Mouse (Mus musculus) cerebellum, postnatal 25 days (tissue): Measurements from ENCODE around the gene Calm1.
"Not testable (repeated sequence)": the region's sequence is repeated elsewhere in the genome, so short reads cannot be mapped to it uniquely, and the experiment has no call there.

Experiments
- DNase-seq, 2 experiments: peaks; one replicate each; pipeline ENCODE4 v3.0.0; 2021; ENCODE audit warnings: mixed read lengths in 2 of 2

Calm1 gene

DNA sequence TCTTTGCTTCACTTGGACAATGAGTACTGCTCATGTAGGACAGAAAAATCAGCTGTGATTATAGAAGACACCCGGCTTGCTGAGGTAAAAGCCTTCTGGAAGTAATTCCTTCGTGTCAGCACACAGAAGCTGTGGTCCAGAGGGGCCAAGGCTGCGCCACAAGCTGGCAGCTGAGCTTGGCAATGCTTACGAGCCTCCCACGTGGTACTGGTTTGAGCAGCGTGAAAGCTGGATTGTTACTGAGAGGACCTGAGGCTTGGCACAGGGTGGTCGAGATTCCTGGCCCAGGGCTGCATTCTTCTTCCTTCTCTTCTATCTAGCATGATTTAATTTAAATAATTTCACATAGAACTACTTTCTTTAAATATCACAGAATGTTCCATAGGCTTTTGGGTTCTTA, 2.4 kb upstream of the Calm1 start:
- no peak for DNase-seq

DNA sequence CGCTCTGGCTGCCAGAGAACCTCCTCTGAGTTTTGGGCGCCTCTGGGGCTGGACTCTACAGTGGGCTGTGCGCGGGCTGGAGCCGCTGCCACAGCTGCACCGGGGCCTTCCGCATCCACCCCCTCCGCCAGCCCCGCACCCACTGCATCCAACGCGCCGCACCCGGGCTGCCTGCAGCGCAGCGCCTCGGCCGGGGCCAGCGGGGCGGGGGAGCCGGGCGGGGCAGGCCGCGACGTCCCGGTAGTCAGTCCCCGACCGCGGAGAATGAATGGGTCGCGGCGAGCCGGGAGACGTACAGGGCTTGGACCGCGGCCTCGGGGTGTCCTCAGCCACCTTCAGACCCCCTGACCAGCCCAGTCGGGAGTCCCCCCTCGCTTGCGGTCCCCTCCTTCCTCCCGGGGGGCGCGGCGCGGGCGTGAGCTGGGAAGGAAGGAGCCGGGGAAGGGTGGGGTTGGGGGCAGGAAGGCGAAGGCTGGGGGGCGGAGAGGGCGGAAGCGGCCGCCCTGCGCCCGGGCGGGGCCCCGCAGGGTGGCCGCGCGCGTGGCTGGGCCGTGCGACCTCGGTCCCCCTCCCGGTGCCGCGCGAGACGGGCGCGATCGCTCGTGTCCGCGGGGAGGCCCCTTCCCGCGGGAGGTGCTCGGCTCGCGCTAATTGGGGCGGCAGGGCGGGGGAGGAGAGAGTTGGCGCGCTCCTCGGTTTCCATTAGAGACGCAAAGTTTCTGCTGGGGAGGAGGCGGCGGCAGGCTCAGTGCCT, 833 bp downstream of the Calm1 start:
- peak; percentile 79 to 84 for DNase-seq

DNA sequence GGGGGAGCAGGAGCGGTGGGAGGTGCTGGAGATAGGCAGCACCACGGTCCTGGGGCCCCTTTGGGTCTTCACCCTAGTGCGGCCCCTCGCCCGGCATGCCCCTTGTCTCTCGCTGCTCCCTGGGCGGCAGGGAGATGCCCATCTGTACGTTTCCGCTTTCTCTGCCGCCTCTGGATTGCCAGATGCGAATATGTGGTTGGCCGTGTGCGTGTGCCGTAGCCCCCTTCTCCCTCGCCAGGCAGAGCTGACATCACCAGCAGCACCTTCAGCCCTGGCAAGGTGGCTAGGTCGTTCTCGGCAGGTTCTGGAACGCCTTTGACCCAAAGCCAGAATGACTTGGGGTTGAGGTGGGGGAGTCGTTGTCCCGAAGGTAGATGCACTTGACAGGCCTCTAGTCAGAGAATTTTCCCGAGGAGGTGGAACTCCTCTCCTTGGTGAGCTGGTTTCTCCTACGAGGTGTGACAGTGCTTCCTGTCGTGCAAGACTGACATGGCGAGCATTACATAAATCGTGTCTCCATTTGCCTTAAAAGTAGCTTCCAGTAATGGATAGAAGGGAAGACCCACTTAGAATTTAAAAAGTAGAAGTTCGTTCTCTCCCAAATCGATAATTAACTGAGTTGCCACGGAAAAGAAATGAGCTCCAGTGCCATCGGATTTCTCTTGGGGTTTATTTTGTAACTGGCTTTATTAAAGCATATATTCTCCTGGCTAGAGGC, 1.6 kb downstream of the Calm1 start:
- peak; percentile 61 to 70 for DNase-seq

DNA sequence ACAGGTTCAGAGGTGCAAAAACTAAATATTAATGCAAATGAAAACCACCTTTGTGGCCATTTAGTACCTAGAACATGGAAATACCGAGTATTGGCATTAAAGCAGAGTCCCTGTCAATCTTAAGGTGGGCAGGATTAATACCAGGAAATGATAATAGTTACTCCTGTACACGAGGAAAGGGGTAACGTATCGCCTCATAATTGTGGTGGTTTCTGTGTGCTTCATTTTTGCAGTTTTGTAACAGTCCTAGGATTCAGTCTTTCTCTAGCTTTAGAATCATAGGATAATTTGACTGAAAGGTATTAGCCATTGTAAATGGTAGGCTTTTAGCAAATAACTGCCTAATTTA, 2.1 kb downstream of the Calm1 start:
- no peak for DNase-seq

DNA sequence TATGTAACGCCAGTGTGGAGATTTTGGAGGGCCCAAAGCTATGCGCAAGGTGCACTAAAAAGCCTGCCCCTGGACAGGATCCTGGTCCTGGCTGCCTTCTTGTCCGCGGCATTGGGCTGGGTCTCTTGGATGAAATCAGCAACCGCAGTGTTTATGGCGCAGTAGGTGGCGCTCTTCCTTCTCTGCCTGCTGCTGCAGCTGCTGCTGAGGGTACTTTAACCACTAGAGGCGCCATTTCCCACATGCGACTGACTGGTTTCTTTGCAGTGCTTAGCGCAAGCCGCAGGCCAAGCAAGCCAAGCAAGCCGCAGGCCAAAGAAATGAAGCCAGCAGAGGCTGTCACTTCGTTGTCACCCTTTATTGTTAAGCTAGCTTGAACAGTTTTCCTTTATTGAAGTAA, 2.6 kb downstream of the Calm1 start:
- DNase-seq = peak; percentile 95 to 97

DNA sequence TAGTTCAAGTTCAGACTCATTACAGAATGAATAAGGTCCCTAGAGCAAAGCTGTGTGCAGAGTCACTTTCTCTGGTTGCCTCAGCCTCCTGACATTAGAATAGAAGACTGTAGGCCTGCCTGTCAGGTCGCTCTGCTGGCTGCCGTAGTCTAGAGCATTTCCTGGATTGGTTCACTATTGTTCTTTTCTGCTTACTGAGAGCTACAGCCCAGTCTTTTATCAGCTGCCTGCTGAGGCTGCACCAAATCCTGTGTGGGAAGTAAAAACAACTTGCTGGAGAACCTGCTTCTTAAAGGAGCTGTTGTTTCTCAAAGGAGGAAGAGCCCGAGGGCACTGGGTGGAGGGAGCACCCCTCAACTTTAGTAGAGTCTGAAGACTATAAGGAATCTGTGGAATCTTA, 4.5 kb downstream of the Calm1 start:
- no peak for DNase-seq

DNA sequence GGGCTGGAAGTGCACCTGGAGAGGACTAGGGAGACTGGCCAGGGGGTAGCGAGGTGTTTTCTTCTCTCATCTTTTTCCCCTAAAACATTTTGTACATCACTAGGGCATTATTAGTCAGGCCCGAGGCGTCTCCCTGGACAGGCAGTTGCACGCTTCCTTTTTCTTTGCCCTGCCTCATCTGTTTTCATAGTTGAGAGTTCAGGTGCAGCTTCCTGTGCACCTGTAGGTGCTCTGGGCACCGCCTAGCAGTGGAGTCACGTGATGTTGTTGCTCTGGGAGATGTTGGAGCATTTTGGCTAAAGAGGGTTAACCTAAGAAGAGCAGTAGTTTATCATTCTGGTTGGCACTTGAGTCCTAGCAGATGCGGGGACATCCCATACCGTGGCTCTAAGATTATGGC, 5.9 kb downstream of the Calm1 start:
- DNase-seq = peak in 1 of 2 experiments; percentile 7

DNA sequence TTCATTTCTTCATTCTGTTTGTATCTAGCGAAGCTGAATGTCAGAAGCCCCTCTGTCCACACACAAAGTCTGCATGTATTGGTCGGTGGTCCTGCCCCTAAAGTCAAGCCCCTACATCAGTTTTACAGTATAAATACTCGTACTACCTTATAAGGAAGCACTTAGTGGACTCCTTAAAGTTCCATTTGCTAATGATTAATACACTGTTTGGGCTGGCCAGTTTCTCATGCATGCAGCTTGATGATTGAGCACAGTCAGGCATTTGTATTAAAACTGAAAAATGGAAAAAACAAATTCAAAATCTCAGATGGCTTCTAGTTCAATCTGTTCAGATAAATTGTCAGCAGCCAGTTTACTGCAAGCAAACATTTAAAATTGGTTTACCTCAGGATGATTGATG, 7.3 kb downstream of the Calm1 start:
- DNase-seq = no peak

DNA sequence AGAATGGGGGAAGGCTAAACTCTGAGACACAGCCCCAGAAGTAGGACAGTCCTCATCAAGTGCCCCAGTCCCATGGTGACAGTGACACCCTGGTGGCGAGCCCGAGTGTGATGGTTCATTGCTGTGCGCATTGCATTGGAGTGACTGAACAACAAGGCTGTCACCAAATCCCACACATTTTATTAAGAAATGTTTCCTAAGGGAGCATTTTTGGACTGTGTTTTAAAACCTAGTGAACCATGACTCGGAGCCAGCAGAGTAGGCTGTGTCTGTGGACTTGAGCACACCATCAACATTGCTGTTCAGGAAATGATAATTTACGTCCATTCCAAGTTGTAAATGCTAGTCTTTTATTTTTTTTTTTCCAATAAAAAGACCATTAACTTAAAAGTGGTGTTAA, 7.7 kb downstream of the Calm1 start:
- DNase-seq = no peak

DNA sequence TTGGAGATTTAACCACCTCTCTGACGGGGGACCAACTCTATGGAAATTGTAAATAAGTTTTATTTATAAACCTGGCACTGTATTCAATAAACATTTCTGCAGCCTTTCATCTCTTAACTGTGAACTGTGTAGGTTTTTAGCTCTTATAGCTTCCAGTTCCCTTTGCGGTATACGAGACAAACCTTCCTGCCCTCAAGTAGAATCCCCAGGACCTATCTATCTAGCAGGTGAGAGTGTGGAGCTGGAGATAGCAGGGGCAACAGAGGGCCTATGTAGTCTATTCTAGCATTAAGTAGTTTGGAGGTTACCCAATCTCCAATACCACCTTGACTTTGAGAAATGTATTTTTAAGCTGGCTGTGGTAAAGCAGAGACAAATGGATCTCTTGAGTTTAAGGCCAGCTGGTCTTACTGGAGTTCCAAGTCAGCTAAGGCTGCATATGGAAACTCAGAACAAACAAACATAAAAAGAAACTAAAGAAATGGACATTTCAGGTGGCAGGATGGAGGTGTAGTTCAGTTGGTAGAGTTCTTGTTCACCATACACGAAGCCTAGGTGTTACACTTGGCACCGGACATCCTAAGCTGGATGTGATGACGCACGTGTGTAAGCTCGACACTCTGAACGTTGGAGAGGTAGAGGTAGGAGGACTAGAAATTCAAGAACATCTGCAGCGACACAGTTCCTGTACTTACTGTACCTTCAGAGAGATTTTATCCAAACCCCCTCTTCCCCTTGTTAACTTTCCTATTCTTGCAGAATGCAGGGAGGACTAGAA, 10.7 kb downstream of the Calm1 start:
- DNase-seq = no peak

DNA sequence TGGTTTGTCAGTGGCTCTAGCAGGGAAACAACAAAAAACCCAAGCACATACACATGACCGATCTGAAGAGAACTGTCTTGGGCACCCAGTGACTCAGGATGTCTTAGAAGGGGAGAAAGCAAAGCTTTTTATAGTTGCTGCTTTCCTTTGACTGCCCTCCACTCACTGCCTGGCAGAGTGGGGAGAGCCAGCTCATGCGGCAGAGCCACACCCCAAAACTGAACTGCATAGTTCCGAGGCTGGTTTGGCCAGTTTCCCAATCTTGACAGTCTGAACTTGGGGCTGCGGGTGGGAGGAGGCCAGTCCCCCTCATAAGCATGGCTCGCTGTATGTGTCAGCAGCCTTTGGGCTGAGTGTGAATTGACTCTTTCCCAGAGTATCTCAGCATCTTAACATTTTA, 11.7 kb downstream of the Calm1 start:
- DNase-seq = peak in 1 of 2 experiments; percentile 48

DNA sequence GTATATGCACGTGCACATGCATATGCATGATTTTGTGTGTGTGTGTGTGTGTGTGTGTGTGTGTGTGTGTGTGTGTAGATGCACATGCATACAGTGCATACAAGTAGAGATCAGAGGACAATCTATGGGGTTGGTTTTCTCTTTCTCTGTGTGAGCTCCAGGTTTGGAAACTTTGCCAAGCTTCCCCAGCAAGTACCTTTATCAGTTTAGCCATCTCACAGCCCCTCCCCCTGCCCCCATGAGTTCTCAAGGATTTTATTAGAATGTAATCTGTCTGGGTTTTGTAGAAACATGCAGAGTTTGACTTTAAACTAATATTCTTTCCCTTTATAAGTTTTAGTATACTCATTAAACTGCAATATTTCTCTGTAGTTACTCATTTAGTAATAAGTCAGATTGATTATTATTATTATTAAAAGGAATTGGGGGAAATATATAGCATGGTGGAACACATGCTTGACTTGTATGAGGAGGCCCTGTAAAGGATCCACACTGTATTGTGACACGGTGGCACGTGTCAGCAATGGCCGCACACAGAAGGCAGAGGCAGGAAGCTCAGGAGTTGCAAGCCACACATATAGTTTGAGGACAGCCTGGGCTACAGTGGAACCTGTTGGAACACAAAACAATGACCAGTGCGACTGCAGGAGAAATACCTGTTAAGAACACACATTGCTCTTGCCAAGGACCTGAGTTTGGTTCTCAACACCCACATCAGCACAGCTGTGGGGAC, 12.4 kb downstream of the Calm1 start:
- no peak for DNase-seq

DNA sequence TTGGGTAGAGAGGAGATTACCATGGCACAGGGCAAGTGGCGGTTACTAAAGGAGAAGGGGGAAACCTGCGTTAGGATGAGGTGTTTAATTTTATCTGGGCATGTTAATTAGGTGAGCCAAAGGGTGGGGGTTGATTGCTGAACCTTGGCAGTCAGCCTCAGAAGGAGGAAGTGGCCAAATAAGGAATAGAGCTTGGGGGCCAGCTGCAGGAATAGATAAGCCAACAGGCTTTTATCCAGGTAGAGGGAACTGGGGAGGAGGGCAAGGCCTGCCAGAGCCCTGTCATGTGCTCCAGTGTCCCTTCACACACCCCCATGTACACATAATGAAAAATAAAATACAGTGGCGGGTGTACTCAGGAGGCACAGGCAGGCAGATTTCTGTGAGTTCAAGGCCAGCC, 13.2 kb downstream of the Calm1 start:
- peak in 1 of 2 experiments; percentile 49 for DNase-seq

DNA sequence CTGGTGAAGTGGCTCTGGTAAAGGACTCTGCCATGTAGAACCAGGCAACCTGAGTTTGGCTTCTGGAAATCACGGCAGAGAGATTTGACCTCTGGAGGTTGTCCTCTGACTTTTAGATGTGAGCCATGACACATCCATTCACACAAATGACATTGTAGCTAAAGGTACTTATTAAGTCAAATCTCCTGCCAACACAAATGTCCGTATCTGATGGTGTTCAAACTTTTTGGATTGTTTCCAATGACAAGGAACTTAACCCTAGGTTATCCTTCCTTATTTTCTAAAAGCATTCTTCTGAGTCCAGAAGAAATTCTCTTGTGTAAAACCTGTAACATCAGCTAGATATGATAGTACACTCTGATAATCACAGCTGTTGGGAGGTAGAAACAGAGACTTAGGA, 13.9 kb downstream of the Calm1 start:
- no peak for DNase-seq

DNA sequence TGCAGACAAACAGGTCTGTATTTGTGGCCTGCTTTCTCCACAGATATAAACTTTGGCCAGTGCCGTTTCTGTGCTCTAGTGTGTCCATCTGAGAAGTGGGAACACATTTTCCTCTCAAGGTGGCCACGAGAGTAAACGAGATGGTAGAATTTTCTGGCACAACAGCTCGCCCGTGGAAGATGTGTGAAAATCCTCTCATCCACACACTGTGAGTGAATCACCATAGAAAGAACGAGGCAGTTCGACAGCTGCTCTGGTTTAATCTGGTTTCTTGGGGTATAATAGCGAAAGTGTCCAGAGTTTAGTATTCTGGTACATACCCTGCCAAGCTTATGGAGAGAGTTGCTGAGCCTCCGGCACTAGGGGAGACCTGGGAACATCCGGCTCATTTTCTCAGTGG, 14.9 kb downstream of the Calm1 start:
- no peak for DNase-seq

DNA sequence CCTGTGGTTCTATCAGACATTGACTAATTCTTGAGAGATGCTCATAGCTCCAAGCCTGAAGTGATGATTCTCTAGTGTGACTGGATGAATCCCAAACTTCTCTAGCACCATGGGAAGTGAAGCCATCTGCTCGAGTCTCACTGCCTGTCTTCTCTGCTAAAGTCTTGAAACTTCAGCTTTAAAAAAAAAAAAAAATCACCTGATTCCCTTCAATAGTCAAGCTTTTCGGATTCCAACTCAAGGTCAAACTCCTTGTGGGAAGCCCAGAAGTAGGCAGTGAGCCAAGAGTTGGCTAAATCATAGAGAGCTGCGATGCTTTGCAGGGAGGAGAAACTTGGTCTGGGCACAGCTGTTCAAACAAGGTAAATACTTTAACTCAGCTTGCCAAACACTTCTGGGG, 15.5 kb downstream of the Calm1 start:
- peak in 1 of 2 experiments; percentile 49 for DNase-seq

DNA sequence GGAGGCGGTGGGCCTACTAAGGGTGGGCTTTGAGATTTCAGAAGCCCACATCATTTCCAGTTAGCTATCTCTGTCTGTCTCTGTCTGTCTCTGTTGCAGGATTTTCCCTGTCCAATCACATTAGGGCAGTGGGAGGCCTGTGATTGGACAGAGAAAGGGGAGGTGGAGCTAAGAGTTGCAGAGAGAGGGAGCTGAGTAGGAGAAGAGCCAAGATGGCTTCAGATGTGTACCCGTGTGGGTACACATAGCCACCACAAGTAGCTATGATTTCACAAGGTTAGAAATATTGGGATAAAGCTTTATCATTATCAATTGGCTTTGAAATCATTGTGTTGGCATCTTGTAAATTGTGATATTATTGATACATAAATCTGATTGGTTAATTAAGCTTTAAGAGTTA, 17.9 kb downstream of the Calm1 start:
- not testable (repeated sequence) for DNase-seq

DNA sequence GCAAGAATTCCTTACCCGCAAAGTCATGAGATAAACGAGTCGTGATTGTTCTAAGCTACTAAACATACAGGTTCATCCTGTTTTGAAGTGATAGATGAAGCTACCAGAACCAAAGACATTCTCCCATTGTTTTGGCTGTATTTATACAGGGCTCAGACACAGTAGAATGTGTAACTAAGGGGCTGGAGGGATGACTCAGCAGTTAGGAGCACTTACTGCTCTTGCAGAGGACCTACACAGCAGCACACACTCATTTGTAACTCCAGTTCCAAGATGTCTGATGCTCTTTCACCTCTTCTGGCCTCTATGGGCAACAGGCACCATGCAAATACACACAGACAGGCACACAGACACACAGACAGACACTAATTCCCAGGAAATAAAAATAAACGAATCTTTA, 20.8 kb downstream of the Calm1 start:
- no peak for DNase-seq

DNA sequence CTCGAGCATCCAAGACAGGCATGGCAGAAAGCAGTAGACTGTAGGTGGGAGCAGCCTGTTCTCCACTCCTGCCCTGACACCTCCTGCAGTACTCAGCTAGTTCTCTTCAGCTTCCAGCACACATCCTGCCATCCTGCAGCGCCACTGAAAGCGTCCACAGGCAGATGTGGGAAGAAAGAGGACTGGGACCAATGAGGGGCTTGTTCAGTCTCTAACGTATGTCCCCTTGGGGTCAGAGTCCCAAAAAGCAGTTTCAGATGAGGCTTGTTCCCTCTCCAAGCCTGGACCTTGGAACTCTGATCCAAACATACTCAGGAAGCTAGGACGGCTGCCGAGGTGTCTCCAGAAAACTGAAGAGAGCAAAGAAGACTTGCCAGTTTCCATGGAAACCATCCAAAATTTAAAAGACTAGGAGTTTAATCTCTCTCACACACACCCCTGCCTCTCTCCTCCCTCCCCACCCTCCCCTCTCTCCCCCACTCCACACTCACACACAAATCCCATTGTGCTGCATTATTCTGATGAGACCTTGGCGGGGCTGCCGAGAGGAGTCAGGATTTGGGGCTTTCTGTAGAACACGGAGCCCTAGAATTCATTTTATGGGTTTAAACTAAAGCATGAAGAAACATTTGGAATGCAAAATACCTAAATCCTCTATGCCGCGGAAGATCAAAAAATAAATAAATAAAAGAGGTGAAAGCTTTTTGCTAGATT, 22.5 kb downstream of the Calm1 start:
- no peak for DNase-seq

DNA sequence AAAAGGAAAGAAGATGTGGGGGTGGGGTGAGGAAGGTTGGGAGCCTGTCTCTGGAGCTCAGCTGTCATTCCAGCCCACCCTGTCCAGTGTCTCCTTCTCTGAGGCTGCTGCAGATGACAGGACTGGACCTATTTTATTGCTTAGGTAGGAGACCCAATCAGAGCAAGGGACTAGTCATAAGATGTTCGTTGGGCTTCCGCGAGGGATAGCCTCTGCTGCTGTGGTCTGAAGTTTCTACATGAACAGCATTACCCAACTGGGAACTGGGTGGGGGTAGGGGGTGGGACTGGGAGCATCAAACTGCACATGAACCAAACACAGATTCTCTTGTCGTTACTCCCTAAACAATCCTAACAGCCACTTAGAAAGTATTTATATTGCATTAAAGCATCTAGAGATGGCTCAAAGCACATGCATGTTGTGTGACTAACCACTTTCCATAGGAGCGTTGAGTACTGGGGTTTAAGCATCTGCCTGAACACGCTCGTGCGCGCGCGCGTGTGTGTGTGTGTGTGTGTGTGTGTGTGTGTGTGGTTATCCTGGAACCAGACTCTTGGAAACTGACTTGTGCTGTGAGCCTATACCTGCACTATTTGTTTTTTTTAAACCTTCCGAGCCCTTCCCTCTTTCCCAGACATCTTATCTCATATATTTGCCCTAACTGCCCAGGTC, 23.2 kb downstream of the Calm1 start:
- DNase-seq = no peak

DNA sequence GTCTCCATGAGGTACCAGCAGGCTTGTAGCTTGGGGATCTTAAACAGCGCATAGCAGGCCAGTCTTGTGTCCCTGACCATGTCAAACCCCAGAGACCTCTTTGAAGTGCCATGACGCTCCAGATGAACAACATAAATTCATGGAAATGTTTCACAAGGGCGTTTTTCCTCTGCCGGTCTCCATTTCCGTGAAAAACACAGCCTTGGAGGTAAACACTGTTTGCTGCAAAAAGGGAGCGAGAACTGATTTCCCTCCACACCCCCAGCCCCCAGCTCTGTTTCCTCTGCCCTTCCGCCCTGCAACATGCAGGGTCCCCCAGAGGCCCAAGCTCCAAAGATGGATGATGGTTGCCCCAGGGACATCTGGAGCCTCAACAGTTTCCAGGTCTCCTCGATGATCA, 24.3 kb downstream of the Calm1 start:
- DNase-seq = no peak

DNA sequence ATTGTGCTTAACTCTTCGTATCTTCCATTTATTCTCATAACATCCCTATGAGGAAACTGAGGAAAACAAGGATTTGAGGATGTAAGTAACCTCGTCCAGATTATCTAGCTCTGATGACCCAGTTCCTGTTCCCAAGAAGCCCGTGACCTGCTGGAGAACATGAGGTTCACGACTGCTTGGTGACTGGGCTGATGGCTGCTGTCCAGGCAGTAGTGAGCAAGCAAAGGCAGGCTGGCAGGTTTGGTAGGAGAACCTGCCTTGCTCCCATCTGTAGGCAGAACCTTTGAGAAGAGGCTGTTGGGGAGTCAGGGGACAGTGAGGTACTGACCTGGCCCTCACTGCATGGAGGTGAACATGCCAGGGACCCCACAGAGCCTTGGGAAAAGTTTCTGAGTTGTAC, 26.0 kb downstream of the Calm1 start:
- peak; percentile 31 to 58 for DNase-seq
